Mouse (Mus musculus) left cerebral cortex, postnatal 4 days (tissue): Measurements from ENCODE around the gene Triap1. TPM values are rescaled to one million over a fixed set of nuclear protein-coding genes. Genes with fewer than 3 reads are reported as not detected.

Experiments used
- DNase-seq: peaks from one replicate; pipeline ENCODE4 v3.0.0-alpha.2; 2022
- intact Hi-C: fragments of 180-260 bp; cut with DNase I; formaldehyde crosslinking; loops from one replicate; pipeline ENCODE4 v1.15.1; 2025
- total RNA-seq, 2 experiments: library from RNA; stranded (reverse); gene quantifications; 2 replicates each; pipeline ENCODE4 v1.2.3; 2021

Triap1 gene
- total RNA-seq, 2 experiments from 2014 or later = 30.3 to 30.5 TPM

GRCm38 (mm10) chr5:115327610-115328548 is 13.1 kb upstream of the Triap1 start:
- intact Hi-C loops = loop anchor here (2.0 kb wide), 1 partner anchor 27 kb away; the partner anchor contains the start of gene Dynll1
- DNase-seq = peak; percentile 39

GRCm38 (mm10) chr5:115330955-115331354 is 10.1 kb upstream of the Triap1 start:
- DNase-seq = no peak
- intact Hi-C loops = no loop called here

GRCm38 (mm10) chr5:115333626-115334025 is 7.4 kb upstream of the Triap1 start:
- intact Hi-C loops = no loop called here
- no peak for DNase-seq

GRCm38 (mm10) chr5:115340007-115340406 is 1.0 kb upstream of the Triap1 start:
- DNase-seq = no peak
- intact Hi-C loops = no loop called here

- no peak for DNase-seq
- intact Hi-C loops = no loop called here
These were observed 515 bp downstream of the Triap1 start for GRCm38 (mm10) chr5:115341314-115342165.

GRCm38 (mm10) chr5:115347564-115347963 is 6.5 kb downstream of the Triap1 start:
- peak; percentile 82 for DNase-seq

GRCm38 (mm10) chr5:115348546-115349224 is 7.7 kb downstream of the Triap1 start, which contains the start of gene Cox6a1:
Gene Cox6a1, minus strand, starts transcription at chr5:115348981.
- DNase-seq = peak; percentile 99
- intact Hi-C loops = no loop called here

More at GRCm38 (mm10) chr5:115347564-115347963, 6.5 kb downstream of the Triap1 start:
- intact Hi-C loops = no loop called here

GRCm38 (mm10) chr5:115349225-115349555 is 8.2 kb downstream of the Triap1 start:
- intact Hi-C loops = no loop called here
- DNase-seq = no peak

- intact Hi-C loops = no loop called here
- DNase-seq = no peak
These were observed 10.3 kb downstream of the Triap1 start for GRCm38 (mm10) chr5:115351348-115351747.

GRCm38 (mm10) chr5:115355070-115355469 is 14.0 kb downstream of the Triap1 start:
- intact Hi-C loops = loop anchor here (5.0 kb wide), 1 partner anchor 77 kb away; no protein-coding TSS in a partner anchor
- no peak for DNase-seq

- intact Hi-C loops = loop anchor here (5.0 kb wide), 1 partner anchor 73 kb away; no protein-coding TSS in a partner anchor
- peak; percentile 90 for DNase-seq
These were observed 17.8 kb downstream of the Triap1 start for GRCm38 (mm10) chr5:115358872-115359271.

- no peak for DNase-seq
- intact Hi-C loops = loop anchor here (5.0 kb wide), 1 partner anchor 73 kb away; no protein-coding TSS in a partner anchor
These were observed 18.4 kb downstream of the Triap1 start for GRCm38 (mm10) chr5:115359438-115359837.

- intact Hi-C loops = loop anchor here (5.0 kb wide), 2 partner anchors 72 to 82 kb away; no protein-coding TSS in a partner anchor
These were observed 18.9 kb downstream of the Triap1 start for GRCm38 (mm10) chr5:115359851-115360372.

GRCm38 (mm10) chr5:115362216-115362615 is 21.2 kb downstream of the Triap1 start:
- no peak for DNase-seq
- intact Hi-C loops = loop anchor here (5.0 kb wide), 1 partner anchor 80 kb away; no protein-coding TSS in a partner anchor

More at GRCm38 (mm10) chr5:115359851-115360372, 18.9 kb downstream of the Triap1 start:
- no peak for DNase-seq

GRCm38 (mm10) chr5:115362819-115363714 is 22.0 kb downstream of the Triap1 start:
- no peak for DNase-seq
- intact Hi-C loops = loop anchor here (5.0 kb wide), 1 partner anchor 79 kb away; no protein-coding TSS in a partner anchor

- intact Hi-C loops = loop anchor here (5.0 kb wide), 1 partner anchor 78 kb away; no protein-coding TSS in a partner anchor
- no peak for DNase-seq
These were observed 23.8 kb downstream of the Triap1 start for GRCm38 (mm10) chr5:115364782-115365181.

GRCm38 (mm10) chr5:115371736-115372135 is 30.7 kb downstream of the Triap1 start:
- DNase-seq = peak; percentile 35
- intact Hi-C loops = no loop called here

GRCm38 (mm10) chr5:115373441-115374203 is 32.6 kb downstream of the Triap1 start:
- peak; percentile 13 for DNase-seq
- intact Hi-C loops = no loop called here
